ENCODE assay signal across 7 mouse cellular contexts in genomic region chr2:7509463-7509862, GRCm38 (mm10). TPM values are rescaled to one million over a fixed set of nuclear protein-coding genes. Genes with fewer than 3 reads are reported as not detected.
DNase-seq lines count a peak whose midpoint lies in the region; ATAC-seq and TF ChIP-seq lines count a peak whose summit lies in the region.
"Not testable (repeated sequence)": the region's sequence is repeated elsewhere in the genome, so short reads cannot be mapped to it uniquely, and the experiment has no call there.

Gene Celf2 (minus strand): TSS chr2:7509563.

- TF ChIP-seq POLR2A in bone marrow macrophage, adult 2 months (IDR thresholded peaks at IDR 0.05; ENCODE audit: borderline replicate concordance, low read depth, low read length); lung, adult 2 months (IDR thresholded peaks at IDR 0.05; ENCODE audit: borderline replicate concordance, extremely low read depth, low read depth, low read length): not testable (repeated sequence)

- not testable (repeated sequence) for H3K9ac ChIP-seq in forebrain, embryonic 14.5 days (ENCODE audit: low read length); heart, embryonic 11.5 days (ENCODE audit: low read depth, low read length); hindbrain, embryonic 16.5 days (ENCODE audit: low read depth, low read length); neural tube, embryonic 11.5 days (ENCODE audit: low read length)

- not testable (repeated sequence) for ATAC-seq in forebrain, embryonic 14.5 days; heart, embryonic 11.5 days (replicated peaks; ENCODE audit: insufficient number of reproducible peaks, low FRiP score, low TSS enrichment); hindbrain, embryonic 16.5 days; neural tube, embryonic 11.5 days (ENCODE audit: insufficient read depth, low FRiP score, low TSS enrichment)

- not testable (repeated sequence) for H3K27me3 ChIP-seq in forebrain, embryonic 14.5 days (replicated peaks; ENCODE audit: control insufficient read depth, insufficient read depth, low read length); heart, embryonic 11.5 days (ENCODE audit: control insufficient read depth, insufficient read depth, low read length); hindbrain, embryonic 16.5 days (replicated peaks; ENCODE audit: control insufficient read depth, insufficient read depth, low read length); neural tube, embryonic 11.5 days (ENCODE audit: control insufficient read depth, insufficient read depth, low read length)

- H3K4me3 ChIP-seq in bone marrow macrophage, adult 2 months (ENCODE audit: insufficient read depth, low read length); forebrain, embryonic 14.5 days (ENCODE audit: low read depth, low read length); heart, embryonic 11.5 days (ENCODE audit: low read depth, low read length); hindbrain, embryonic 16.5 days (ENCODE audit: low read length); lung, adult 2 months (replicated peaks; ENCODE audit: extremely low read depth, low read depth, low read length); neural tube, embryonic 11.5 days (ENCODE audit: low read depth, low read length): not testable (repeated sequence)

- not testable (repeated sequence) for H3K4me2 ChIP-seq in forebrain, embryonic 14.5 days (ENCODE audit: low read length); heart, embryonic 11.5 days; hindbrain, embryonic 16.5 days (ENCODE audit: low read length); neural tube, embryonic 11.5 days (ENCODE audit: low read depth)

- WGBS in forebrain, embryonic 14.5 days = 92% methylated on average over 9 of the region's 9 CpGs
- 79% methylated on average over 9 of the region's 9 CpGs for WGBS in heart, embryonic 11.5 days (ENCODE audit: insufficient replicate concordance)
- WGBS in hindbrain, embryonic 16.5 days = 92% methylated on average over 9 of the region's 9 CpGs
- WGBS in lung, adult 2 months = 86% methylated on average over 9 of the region's 9 CpGs
- WGBS in neural tube, embryonic 11.5 days = 92% methylated on average over 9 of the region's 9 CpGs

- DNase-seq in forebrain, embryonic 14.5 days (ENCODE audit: low spot score); left cerebral cortex, adult 18-20 months (ENCODE audit: low spot score in 2 of 2); lung, adult 2 months; neural tube, embryonic 11.5 days (ENCODE audit: low spot score): not testable (repeated sequence)

- H3K36me3 ChIP-seq in forebrain, embryonic 14.5 days (ENCODE audit: control insufficient read depth, insufficient read depth, low read length); heart, embryonic 11.5 days (ENCODE audit: control insufficient read depth, insufficient read depth, low read length); hindbrain, embryonic 16.5 days (ENCODE audit: control insufficient read depth, insufficient read depth, low read length); neural tube, embryonic 11.5 days (ENCODE audit: control insufficient read depth, insufficient read depth, low read length): not testable (repeated sequence)

- TF ChIP-seq CTCF in bone marrow macrophage, adult 2 months (IDR thresholded peaks at IDR 0.05; ENCODE audit: low read depth, low read length); lung, adult 2 months (IDR thresholded peaks at IDR 0.05; ENCODE audit: insufficient read depth, low read length): not testable (repeated sequence)

- not testable (repeated sequence) for H3K27ac ChIP-seq in bone marrow macrophage, adult 2 months (ENCODE audit: insufficient read depth, low read depth, low read length); forebrain, embryonic 14.5 days (ENCODE audit: low read depth, low read length); heart, embryonic 11.5 days (ENCODE audit: low read depth, low read length); hindbrain, embryonic 16.5 days (ENCODE audit: low read depth, low read length); neural tube, embryonic 11.5 days (ENCODE audit: low read depth, low read length)

- H3K9me3 ChIP-seq in forebrain, embryonic 14.5 days (replicated peaks; ENCODE audit: control insufficient read depth, low read length); heart, embryonic 11.5 days (replicated peaks; ENCODE audit: control insufficient read depth, low read length); hindbrain, embryonic 16.5 days (ENCODE audit: control insufficient read depth, low read length); neural tube, embryonic 11.5 days (ENCODE audit: control insufficient read depth, low read length): not testable (repeated sequence)

- not testable (repeated sequence) for H3K4me1 ChIP-seq in bone marrow macrophage, adult 2 months (ENCODE audit: control insufficient read depth, insufficient read depth, low read length); forebrain, embryonic 14.5 days (ENCODE audit: control insufficient read depth, insufficient read depth, low read length); heart, embryonic 11.5 days (ENCODE audit: control insufficient read depth, insufficient read depth, low read length); hindbrain, embryonic 16.5 days (ENCODE audit: control insufficient read depth, insufficient read depth, low read depth, low read length); lung, adult 2 months (ENCODE audit: control insufficient read depth, insufficient read depth, low read length); neural tube, embryonic 11.5 days (ENCODE audit: control insufficient read depth, insufficient read depth, low read length)

RNA-seq across cellular contexts. Expression of gene Celf2, which starts in this region (rescaled TPM):
- 127 and 131 TPM in 2 replicates for polyA plus RNA-seq in bone marrow macrophage, adult 2 months (2012; ENCODE audit: insufficient read depth, insufficient read length, missing spikeins)
- 198 and 245 TPM in 2 replicates for polyA plus RNA-seq in forebrain, embryonic 14.5 days (2014; fragmentation: Nextera tagmentation; extraction: Ambion mirVana)
- polyA plus RNA-seq in heart, embryonic 11.5 days (2014; fragmentation: Nextera tagmentation; extraction: Ambion mirVana) = 51.0 and 54.5 TPM in 2 replicates
- polyA plus RNA-seq in hindbrain, embryonic 16.5 days (2015; fragmentation: Nextera tagmentation; extraction: Ambion mirVana) = 130 and 134 TPM in 2 replicates
- 100 to 1,000 TPM; 380 to 425 TPM for total RNA-seq in left cerebral cortex, adult 18-20 months (2021)
- 39.3 and 43.4 TPM in 2 replicates for polyA plus RNA-seq in lung, adult 2 months (2012; rRNA removed)
- polyA plus RNA-seq in neural tube, embryonic 11.5 days (2014; fragmentation: Nextera tagmentation; extraction: Ambion mirVana) = 65.8 and 70.3 TPM in 2 replicates
